23 mouse cellular contexts compared by ENCODE assay signal in genomic region chr2:153554543-153554942, GRCm38 (mm10). TPM values are rescaled to one million over a fixed set of nuclear protein-coding genes. Genes with fewer than 3 reads are reported as not detected.
DNase-seq lines count a peak whose midpoint lies in the region; ATAC-seq and TF ChIP-seq lines count a peak whose summit lies in the region.
"Had no signal": no experiment of that assay in that cellular context is flagged by ENCODE, and none has a peak within 500 bp of the region (broad histone marks: within the 10 kb centered on the region; RNA-seq: fewer than 3 reads in every experiment).

No protein-coding gene starts in this region.

- no peak for TF ChIP-seq POLR2A in kidney, adult 2 months (IDR thresholded peaks at IDR 0.05; ENCODE audit: low read depth, low read length)
- no peak for TF ChIP-seq POLR2A in liver, adult 2 months (IDR thresholded peaks at IDR 0.05; ENCODE audit: extremely low read depth, insufficient read depth, low read length)

- no peaks in the 10 kb centered on the region for H3K9me3 ChIP-seq in kidney, embryonic 16.5 days (ENCODE audit: low read length)
- no peaks in the 10 kb centered on the region for H3K9me3 ChIP-seq in kidney, postnatal 0 days (replicated peaks; ENCODE audit: low read length)
- H3K9me3 ChIP-seq in kidney, embryonic 14.5 days (ENCODE audit: control insufficient read depth, low read length) = no peaks in the 10 kb centered on the region
- H3K9me3 ChIP-seq: embryonic facial prominence, embryonic 10.5 days; embryonic facial prominence, embryonic 12.5 days; forebrain, embryonic 13.5 days; G1E had no signal

- 49% methylated on average over 7 of the region's 7 CpGs for WGBS in kidney, adult 2 months
- 62% methylated on average over 7 of the region's 7 CpGs for WGBS in kidney, embryonic 16.5 days
- 53% methylated on average over 7 of the region's 7 CpGs for WGBS in kidney, postnatal 0 days
- WGBS in kidney, embryonic 14.5 days = 65% methylated on average over 7 of the region's 7 CpGs
- WGBS in liver, adult 2 months = 29% methylated on average over 7 of the region's 7 CpGs

- H3K4me3 ChIP-seq in kidney, adult 2 months (ENCODE audit: insufficient read depth, low read depth, low read length) = no peak overlapping the region
- H3K4me3 ChIP-seq in kidney, embryonic 16.5 days (ENCODE audit: low read length) = no peak overlapping the region
- no peak overlapping the region for H3K4me3 ChIP-seq in kidney, postnatal 0 days (replicated peaks; ENCODE audit: low read depth, low read length)
- H3K4me3 ChIP-seq in kidney, embryonic 14.5 days (ENCODE audit: low read length) = no peak overlapping the region
- no peak overlapping the region for H3K4me3 ChIP-seq in liver, adult 2 months (ENCODE audit: insufficient read depth, low read depth, low read length)
- H3K4me3 ChIP-seq: embryonic facial prominence, embryonic 10.5 days; embryonic facial prominence, embryonic 12.5 days; forebrain, embryonic 13.5 days had no signal

- no peak overlapping the region for H3K4me2 ChIP-seq in kidney, embryonic 16.5 days (replicated peaks; ENCODE audit: low read depth, low read length)
- H3K4me2 ChIP-seq in kidney, postnatal 0 days (ENCODE audit: low read length) = no peak overlapping the region
- H3K4me2 ChIP-seq in kidney, embryonic 14.5 days (replicated peaks; ENCODE audit: low read depth, low read length) = no peak overlapping the region
- H3K4me2 ChIP-seq: embryonic facial prominence, embryonic 12.5 days; forebrain, embryonic 13.5 days had no signal

- no peaks in the 10 kb centered on the region for H3K36me3 ChIP-seq in kidney, adult 2 months (ENCODE audit: control insufficient read depth, insufficient read depth, low read length)
- no peaks in the 10 kb centered on the region for H3K36me3 ChIP-seq in kidney, embryonic 16.5 days (ENCODE audit: insufficient read depth, low read length)
- H3K36me3 ChIP-seq in kidney, postnatal 0 days (ENCODE audit: insufficient read depth, low read length) = no peaks in the 10 kb centered on the region
- no peaks in the 10 kb centered on the region for H3K36me3 ChIP-seq in kidney, embryonic 14.5 days (ENCODE audit: control insufficient read depth, insufficient read depth, low read length)
- no peaks in the 10 kb centered on the region for H3K36me3 ChIP-seq in liver, adult 2 months (ENCODE audit: control insufficient read depth, insufficient read depth, low read length)
- H3K36me3 ChIP-seq: embryonic facial prominence, embryonic 10.5 days; embryonic facial prominence, embryonic 12.5 days; G1E had no signal

- no peak overlapping the region for H3K9ac ChIP-seq in kidney, embryonic 16.5 days (replicated peaks; ENCODE audit: low read length)
- H3K9ac ChIP-seq in kidney, postnatal 0 days (ENCODE audit: low read depth, low read length) = no peak overlapping the region
- no peak overlapping the region for H3K9ac ChIP-seq in kidney, embryonic 14.5 days (ENCODE audit: low read depth, low read length)
- H3K9ac ChIP-seq in liver, adult 2 months (ENCODE audit: low read depth, low read length) = no peak overlapping the region
- H3K9ac ChIP-seq: embryonic facial prominence, embryonic 12.5 days; forebrain, embryonic 13.5 days had no signal

- no peak overlapping the region for H3K27ac ChIP-seq in kidney, adult 2 months (ENCODE audit: insufficient read depth, low read depth, low read length)
- no peak overlapping the region for H3K27ac ChIP-seq in kidney, embryonic 16.5 days (ENCODE audit: low read length)
- H3K27ac ChIP-seq in kidney, postnatal 0 days = no peak overlapping the region
- H3K27ac ChIP-seq in kidney, embryonic 14.5 days (ENCODE audit: low read depth, low read length) = no peak overlapping the region
- no peak overlapping the region for H3K27ac ChIP-seq in liver, adult 2 months (replicated peaks; ENCODE audit: insufficient read depth, low read depth, low read length)
- H3K27ac ChIP-seq: embryonic facial prominence, embryonic 10.5 days; embryonic facial prominence, embryonic 12.5 days; forebrain, embryonic 13.5 days had no signal

- ATAC-seq in kidney, embryonic 16.5 days (ENCODE audit: low FRiP score, low TSS enrichment) = no peak
- ATAC-seq in kidney, postnatal 0 days (replicated peaks; ENCODE audit: low FRiP score, low read depth) = 0 out of 2 replicates have a peak, but pooled peaks have one; percentile 29
- ATAC-seq in kidney, embryonic 14.5 days (ENCODE audit: low FRiP score, low TSS enrichment) = no peak
- ATAC-seq: activated CD4-positive, CD25-positive, alpha-beta regulatory T cell, adult 4 months; CD4-positive, CD25-positive, alpha-beta regulatory T cell, adult 4 months; forebrain, embryonic 13.5 days; Patski had no signal

- peak; percentile 37 for DNase-seq in kidney, adult 2 months
- DNase-seq in kidney, postnatal 0 days (ENCODE audit: low spot score) = no peak
- peak; percentile 20 to 58 for DNase-seq in kidney, postnatal 25 days
- DNase-seq in kidney, postnatal 14 days = no peak
- DNase-seq in liver, adult 2 months (ENCODE audit: extremely low read depth, low read depth, low spot score) = peak; percentile 99
- DNase-seq in liver = no peak
- DNase-seq: adrenal gland, adult 8-10 months; adrenal gland, postnatal 14 days; adrenal gland, postnatal 36 days; B cell, adult 2 months; cerebellum, adult 11-12 months; cerebellum, adult 2 months; cerebellum, adult 9-10 months; cerebellum, postnatal 25 days had no signal

- H3K79me2 ChIP-seq in liver, adult 2 months (ENCODE audit: control insufficient read depth, insufficient read depth, low read length) = no peaks in the 10 kb centered on the region

- no peaks in the 10 kb centered on the region for H3K27me3 ChIP-seq in kidney, adult 2 months (replicated peaks; ENCODE audit: control insufficient read depth, insufficient read depth, low read length)
- no peaks in the 10 kb centered on the region for H3K27me3 ChIP-seq in kidney, embryonic 16.5 days (ENCODE audit: insufficient read depth, low read length)
- no peaks in the 10 kb centered on the region for H3K27me3 ChIP-seq in kidney, postnatal 0 days (ENCODE audit: insufficient read depth, low read length)
- no peaks in the 10 kb centered on the region for H3K27me3 ChIP-seq in kidney, embryonic 14.5 days (ENCODE audit: control insufficient read depth, insufficient read depth, low read length)
- H3K27me3 ChIP-seq in liver, adult 2 months (ENCODE audit: control insufficient read depth, insufficient read depth, low read length) = no peaks in the 10 kb centered on the region
- H3K27me3 ChIP-seq: forebrain, embryonic 13.5 days; Patski had no signal

- no peak for TF ChIP-seq CTCF in kidney, adult 2 months (conservative IDR thresholded peaks at IDR 0.05; ENCODE audit: insufficient read depth, insufficient read length, low read depth, low read length)
- TF ChIP-seq CTCF in kidney, postnatal 0 days (IDR thresholded peaks at IDR 0.05; ENCODE audit: low read depth) = no peak
- no peak for TF ChIP-seq CTCF in liver, adult 2 months (IDR thresholded peaks at IDR 0.05; ENCODE audit: low read depth, low read length)

- no peaks in the 10 kb centered on the region for H3K4me1 ChIP-seq in kidney, adult 2 months (ENCODE audit: control insufficient read depth, insufficient read depth, low read length)
- peaks cover 8% of the 10 kb centered on the region for H3K4me1 ChIP-seq in kidney, embryonic 16.5 days (ENCODE audit: insufficient read depth, low read length)
- no peaks in the 10 kb centered on the region for H3K4me1 ChIP-seq in kidney, postnatal 0 days (replicated peaks; ENCODE audit: insufficient read depth, low read length)
- H3K4me1 ChIP-seq in kidney, embryonic 14.5 days (ENCODE audit: control insufficient read depth, insufficient read depth, low read length) = 0 out of 2 replicates have a peak, but pooled peaks cover under 1% of the 10 kb centered on the region
- H3K4me1 ChIP-seq in liver, adult 2 months (ENCODE audit: control insufficient read depth, insufficient read depth, low read length) = no peaks in the 10 kb centered on the region; the same call in 1 of the 2 replicates
- H3K4me1 ChIP-seq: embryonic facial prominence, embryonic 12.5 days had no signal

RNA-seq across cellular contexts. Expression of gene Nol4l, which starts 24.8 kb away (rescaled TPM):
- 11.9 and 14.5 TPM in 2 replicates for polyA plus RNA-seq in kidney, adult 2 months (2012; rRNA removed)
- polyA plus RNA-seq in kidney, embryonic 16.5 days (2015; fragmentation: Nextera tagmentation; extraction: Ambion mirVana) = 13.8 and 17.1 TPM in 2 replicates
- polyA plus RNA-seq in kidney, postnatal 0 days (2015; fragmentation: Nextera tagmentation; extraction: Ambion mirVana) = 9.0 and 9.6 TPM in 2 replicates
- 10.5 and 17.1 TPM in 2 replicates for polyA plus RNA-seq in kidney, embryonic 14.5 days (2014; fragmentation: Nextera tagmentation; extraction: Ambion mirVana)
- 0.18 and 0.34 TPM in 2 replicates for total RNA-seq in liver, adult 2 months (2014; rRNA removed)
- 0.44 and 0.80 TPM in 2 replicates for polyA plus RNA-seq in liver, adult 2 months (2012; rRNA removed)

Comparison
In these comparisons a context has a peak if more than half of its experiments do, and no peak if none do; other contexts are left out.
1. DNase-seq: peak in kidney, adult 2 months (single experiment), kidney, postnatal 25 days (2 of 2) and liver, adult 2 months (single experiment); none in kidney, postnatal 0 days (single experiment), kidney, postnatal 14 days (single experiment) and liver (single experiment).